Mouse (Mus musculus) neural tube, embryonic 13.5 days (tissue): ENCODE measurements at regions not wholly inside any gene's neighbourhood (a gene's known extent, or its start where the extent isn't known, plus 50 kb on each side); places are given as distances from the start of the nearest gene placed in this dataset.

Experiments
- ATAC-seq: fragments of 200-750 bp; cut with Nextera tagmentation; 2 replicates; pipeline ENCODE4 v1.8.0; 2017; ENCODE audit warnings: low read depth, mild to moderate bottlenecking, moderate TSS enrichment, moderate library complexity
- H3K27ac ChIP-seq: fragments of 300-500 bp; sonication (generic); replicated peaks from 2 replicates; pipeline ENCODE4 v1.5.1; 2015; ENCODE audit warnings: moderate library complexity, mild to moderate bottlenecking, inconsistent platforms
- H3K27me3 ChIP-seq: fragments of 300-500 bp; sonication (generic); 2 replicates; pipeline ENCODE4 v1.6.1; 2015; ENCODE audit warnings: mild to moderate bottlenecking, inconsistent platforms
- H3K36me3 ChIP-seq: fragments of 300-500 bp; sonication (generic); 2 replicates; pipeline ENCODE4 v1.6.1; 2015; ENCODE audit warnings: mild to moderate bottlenecking, inconsistent platforms
- H3K4me1 ChIP-seq: fragments of 300-500 bp; sonication (generic); replicated peaks from 2 replicates; pipeline ENCODE4 v1.6.1; 2015; ENCODE audit warnings: inconsistent platforms
- H3K4me2 ChIP-seq: fragments of 300-500 bp; sonication (generic); 2 replicates; pipeline ENCODE4 v1.6.1; 2015; ENCODE audit warnings: inconsistent platforms, mild to moderate bottlenecking, moderate library complexity
- H3K4me3 ChIP-seq: fragments of 300-500 bp; sonication (generic); 2 replicates; pipeline ENCODE4 v1.5.1; 2015; ENCODE audit warnings: mild to moderate bottlenecking, inconsistent platforms
- H3K9ac ChIP-seq: fragments of 300-500 bp; sonication (generic); 2 replicates; pipeline ENCODE4 v1.6.1; 2015; ENCODE audit warnings: moderate library complexity, mild to moderate bottlenecking, inconsistent platforms
- H3K9me3 ChIP-seq: fragments of 300-500 bp; sonication (generic); 2 replicates; pipeline ENCODE4 v1.6.1; 2016; ENCODE audit warnings: inconsistent platforms
- WGBS: fragments of 180-500 bp; shearing (Covaris S2); methylation state at CpG from one replicate; pipeline ENCODE4 v1.1.7; 2015; 5-methylcytosine and 5-hydroxymethylcytosine counted together

- Histone ChIP-seq H3K9ac (no peak overlapping the region), H3K27ac (no peak overlapping the region), H3K4me3 (no peak overlapping the region), H3K27me3 (no peaks in the 10 kb centered on the region), H3K36me3 (no peaks in the 10 kb centered on the region), H3K4me2 (no peak overlapping the region), H3K9me3 (no peaks in the 10 kb centered on the region), H3K4me1 (no peaks in the 10 kb centered on the region)
- ATAC-seq, result no peak
- WGBS, result 22% methylated on average over 3 of the region's 3 CpGs
These were observed 54.1 kb upstream of the Lclat1 start for GRCm38 (mm10) chr17:73053479-73054215.

- no peak overlapping the region for H3K4me2 ChIP-seq
- no peak overlapping the region for H3K4me3 ChIP-seq
- no peaks in the 10 kb centered on the region for H3K36me3 ChIP-seq
- no peaks in the 10 kb centered on the region for H3K27me3 ChIP-seq
- no peaks in the 10 kb centered on the region for H3K9me3 ChIP-seq
- ATAC-seq, result no peak
- no peak overlapping the region for H3K27ac ChIP-seq
- no peak overlapping the region for H3K9ac ChIP-seq
- no peaks in the 10 kb centered on the region for H3K4me1 ChIP-seq
These were observed 53.6 kb upstream of the Lclat1 start for GRCm38 (mm10) chr17:73054226-73054625.

DNA sequence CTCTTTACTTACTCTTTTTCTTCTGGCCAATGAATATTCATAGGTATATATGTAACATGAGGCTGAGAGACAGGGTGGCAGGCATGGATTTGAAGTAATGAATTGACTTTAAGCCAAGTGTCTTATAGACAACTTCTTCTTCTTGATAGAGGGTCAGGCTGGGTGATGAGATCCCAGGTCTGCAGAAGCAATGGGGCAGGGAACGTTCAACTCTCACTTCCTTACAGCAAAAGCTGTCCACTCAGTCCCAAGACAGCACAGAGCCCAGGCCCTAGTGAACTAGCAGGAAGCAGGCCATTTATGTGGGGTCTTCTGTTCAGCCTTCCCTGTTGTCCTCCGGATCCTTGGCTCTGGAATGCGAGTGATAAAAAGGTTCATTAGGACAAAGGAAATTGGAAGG lies 52.6 kb upstream of the Lclat1 start:
- WGBS, result 55% methylated on average over 3 of the region's 3 CpGs
- no peak overlapping the region for H3K9ac ChIP-seq
- H3K36me3 ChIP-seq, result no peaks in the 10 kb centered on the region
- H3K27ac ChIP-seq, result no peak overlapping the region
- no peaks in the 10 kb centered on the region for H3K4me1 ChIP-seq
- H3K9me3 ChIP-seq, result no peaks in the 10 kb centered on the region
- no peaks in the 10 kb centered on the region for H3K27me3 ChIP-seq
- no peak for ATAC-seq
- H3K4me2 ChIP-seq, result no peak overlapping the region
- no peak overlapping the region for H3K4me3 ChIP-seq

- Histone ChIP-seq H3K4me1 (no peaks in the 10 kb centered on the region), H3K27me3 (no peaks in the 10 kb centered on the region), H3K36me3 (no peaks in the 10 kb centered on the region), H3K4me2 (no peak overlapping the region), H3K27ac (no peak overlapping the region), H3K4me3 (no peak overlapping the region), H3K9me3 (no peaks in the 10 kb centered on the region), H3K9ac (no peak overlapping the region)
- ATAC-seq, result no peak
- WGBS, result 63% methylated on average over 6 of the region's 6 CpGs
These were observed 52.2 kb upstream of the Lclat1 start for GRCm38 (mm10) chr17:73055611-73056010.

- Histone ChIP-seq H3K9ac (no peak overlapping the region), H3K9me3 (no peaks in the 10 kb centered on the region), H3K4me3 (no peak overlapping the region), H3K27me3 (no peaks in the 10 kb centered on the region), H3K27ac (no peak overlapping the region), H3K4me1 (no peaks in the 10 kb centered on the region), H3K36me3 (no peaks in the 10 kb centered on the region), H3K4me2 (no peak overlapping the region)
- no peak for ATAC-seq
- WGBS, result 92% methylated on average over 2 of the region's 2 CpGs
These were observed 51.2 kb upstream of the Lclat1 start for GRCm38 (mm10) chr17:73056616-73057015.
